Mouse (Mus musculus) mouse embryonic stem cell (cell line): ENCODE results near the gene Nxt1.

Experiments used
- in situ Hi-C, 2 experiments: fragments of 300-500 bp; cut with MboI; formaldehyde crosslinking; loops; 1 replicate in 1 of 2; 3 replicates in 1 of 2; pipeline ENCODE4 v1.14.3; 2019 to 2020; ENCODE audit warnings: low sequenced_read_pairs in 2 of 2, low pct_unique_long_range_greater_than_20kb in 1 of 2, mixed read lengths in 1 of 2; ENCODE audit not compliant: unreplicated experiment in 1 of 2

The Nxt1 gene

GRCm38 (mm10) chr2:148685709-148686108 is 13.3 kb downstream of the Nxt1 start:
- in situ Hi-C loops: no loop called here

- in situ Hi-C loops: no loop called here
Observed at GRCm38 (mm10) chr2:148686862-148687261, 14.5 kb downstream of the Nxt1 start.

GRCm38 (mm10) chr2:148687971-148688370 is 15.6 kb downstream of the Nxt1 start:
- in situ Hi-C loops: no loop called here

- in situ Hi-C loops: no loop called here
Observed at GRCm38 (mm10) chr2:148689444-148690140, 17.2 kb downstream of the Nxt1 start.

- in situ Hi-C loops: no loop called here
Observed at GRCm38 (mm10) chr2:148690291-148690690, 17.9 kb downstream of the Nxt1 start.

- in situ Hi-C loops: no loop called here
Observed at GRCm38 (mm10) chr2:148690781-148691180, 18.4 kb downstream of the Nxt1 start.

- in situ Hi-C loops: no loop called here
Observed at GRCm38 (mm10) chr2:148698571-148698970, 26.2 kb downstream of the Nxt1 start.

- in situ Hi-C loops: no loop called here
Observed at GRCm38 (mm10) chr2:148706409-148707201, 34.2 kb downstream of the Nxt1 start.

GRCm38 (mm10) chr2:148707202-148707530 is 34.8 kb downstream of the Nxt1 start:
- in situ Hi-C loops: no loop called here

- in situ Hi-C loops: no loop called here
Observed at GRCm38 (mm10) chr2:148712326-148712725, 39.9 kb downstream of the Nxt1 start.

- in situ Hi-C loops: no loop called here
Observed at GRCm38 (mm10) chr2:148717072-148717471, 44.7 kb downstream of the Nxt1 start.

- in situ Hi-C loops: no loop called here
Observed at GRCm38 (mm10) chr2:148719271-148719995, 47.0 kb downstream of the Nxt1 start.
